Mouse (Mus musculus): ENCODE results near the gene Mark4.

The Mark4 gene

DNA sequence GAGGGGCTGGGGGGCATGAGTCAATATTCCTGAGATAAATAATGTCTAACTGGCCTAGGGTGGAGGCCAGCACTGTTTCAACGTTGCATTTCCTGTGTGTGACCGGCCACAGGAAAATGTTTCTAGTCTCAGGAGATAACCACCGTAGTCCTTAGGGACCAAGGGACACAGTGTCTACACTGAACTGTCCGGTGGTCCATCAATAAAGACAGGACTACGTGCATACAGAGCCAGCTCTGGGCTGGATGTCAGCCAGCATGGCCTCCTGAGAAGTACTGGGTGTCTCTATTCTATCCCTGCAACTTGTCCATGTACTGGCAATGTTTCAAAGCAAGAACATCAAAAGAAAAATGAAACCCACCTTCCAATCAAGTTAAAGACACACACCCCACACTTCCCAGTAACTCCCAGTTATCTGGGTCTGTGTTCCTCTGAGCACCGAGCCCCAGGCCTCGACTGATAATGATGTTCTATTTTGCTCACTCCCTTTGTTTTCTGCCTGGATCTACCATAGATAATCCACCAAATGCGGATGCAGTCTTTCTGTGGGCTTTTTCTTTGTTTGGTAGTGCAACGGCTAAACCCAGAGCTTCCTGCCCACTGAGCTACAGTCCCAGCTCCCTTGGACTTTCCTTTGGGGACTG lies 17.1 kb downstream of the Mark4 start:
- no peak for DNase-seq (ENCODE audit: low read depth, low spot score)

DNA sequence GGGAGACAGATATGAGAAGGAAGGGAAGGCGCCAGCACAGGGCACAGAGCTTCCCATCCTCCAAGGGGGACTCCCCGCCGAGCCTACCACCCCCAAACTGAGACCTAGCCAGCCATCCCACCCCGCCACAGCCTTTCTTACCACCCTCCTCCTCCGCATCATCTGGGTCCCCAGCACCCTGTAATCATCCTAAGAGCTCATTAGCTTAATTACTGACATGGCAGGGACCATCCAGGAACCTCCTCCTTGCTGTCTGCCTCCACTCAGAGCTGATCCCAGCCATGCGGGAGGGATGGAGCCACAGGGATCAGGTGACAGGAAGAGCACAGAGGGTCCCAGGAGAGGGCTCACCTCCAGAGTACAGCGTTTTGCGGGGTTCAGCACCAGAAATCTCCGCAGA lies 21.6 kb downstream of the Mark4 start:
- no peak for DNase-seq (ENCODE audit: low read depth, low spot score)

DNA sequence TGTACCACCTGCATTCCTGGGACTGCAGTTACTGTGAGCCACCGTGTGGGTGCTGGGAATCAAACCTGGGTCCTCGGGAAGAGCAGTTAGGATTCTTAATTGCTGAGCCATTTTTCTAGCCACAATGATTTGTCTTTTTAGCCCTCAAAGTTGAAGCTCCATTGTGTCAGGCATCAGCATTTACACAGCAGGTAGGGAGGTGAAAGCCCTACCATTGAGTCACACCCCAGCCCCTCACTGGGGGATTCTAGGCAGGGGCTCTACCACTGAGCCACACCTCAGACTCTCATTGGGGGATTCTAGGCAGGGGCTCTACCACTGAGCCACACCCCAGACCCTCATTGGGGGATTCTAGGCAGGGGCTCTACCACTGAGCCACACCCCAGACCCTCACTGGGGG lies 22.3 kb downstream of the Mark4 start:
- no peak for DNase-seq (ENCODE audit: low read depth, low spot score)

DNA sequence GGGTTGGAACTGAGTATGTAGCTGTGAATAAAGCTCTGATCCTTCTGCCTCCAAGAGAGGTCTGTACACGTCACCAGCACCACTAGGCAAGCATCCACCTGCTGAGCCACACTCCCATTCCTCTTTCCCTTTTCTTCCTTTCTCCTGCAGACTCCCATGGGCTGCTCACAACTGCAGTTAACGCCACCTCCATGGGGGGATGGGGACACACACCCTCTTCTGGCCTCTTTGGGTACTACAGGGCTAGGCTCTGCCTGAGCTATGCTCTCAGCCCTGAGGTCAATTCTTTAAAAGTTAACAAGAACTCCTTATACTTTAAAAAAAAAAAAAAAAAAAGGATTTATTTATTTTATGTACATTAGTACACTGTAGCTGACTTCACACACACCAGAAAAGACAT lies 26.1 kb downstream of the Mark4 start:
- no peak for DNase-seq (ENCODE audit: low read depth, low spot score)

DNA sequence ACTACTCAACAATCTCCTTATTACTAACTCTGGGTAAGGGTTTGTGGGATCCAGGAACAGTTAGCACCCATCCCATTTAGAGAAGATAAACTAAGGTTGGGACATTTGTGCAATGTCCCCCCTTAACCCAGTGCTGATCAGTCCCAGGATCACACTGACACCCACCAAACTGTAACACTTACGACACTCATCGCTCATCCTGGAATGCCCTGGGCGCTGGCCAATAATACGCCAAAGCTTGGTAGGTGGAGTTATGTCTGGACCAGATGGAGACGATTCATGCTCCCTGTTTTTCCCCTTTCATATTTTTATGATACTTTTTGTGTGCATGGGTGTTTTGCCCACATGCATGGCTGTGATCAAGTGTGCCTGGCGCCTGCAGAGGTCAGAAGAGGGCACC lies 28.2 kb downstream of the Mark4 start:
- no peak for DNase-seq (ENCODE audit: low read depth, low spot score)

DNA sequence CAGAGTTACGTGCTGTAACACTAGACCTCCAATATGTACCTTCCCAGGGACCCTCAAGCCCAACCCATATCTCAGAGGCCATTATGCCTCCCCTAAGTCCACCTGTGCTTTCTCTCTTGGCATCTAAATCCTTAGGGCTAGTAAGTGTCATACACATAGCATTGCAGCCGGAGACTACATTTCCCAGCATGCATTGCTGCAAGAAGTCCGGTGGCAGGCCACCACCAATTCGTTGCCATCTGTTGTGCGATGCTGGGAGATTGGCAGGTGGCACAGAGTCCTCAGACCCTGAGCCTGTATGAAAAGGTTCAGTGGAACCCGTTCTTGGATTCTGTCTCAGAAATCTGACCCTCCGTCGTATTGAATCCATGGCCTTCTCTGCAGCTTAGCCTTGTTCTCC lies 28.9 kb downstream of the Mark4 start:
- no peak for DNase-seq (ENCODE audit: low read depth, low spot score)

DNA sequence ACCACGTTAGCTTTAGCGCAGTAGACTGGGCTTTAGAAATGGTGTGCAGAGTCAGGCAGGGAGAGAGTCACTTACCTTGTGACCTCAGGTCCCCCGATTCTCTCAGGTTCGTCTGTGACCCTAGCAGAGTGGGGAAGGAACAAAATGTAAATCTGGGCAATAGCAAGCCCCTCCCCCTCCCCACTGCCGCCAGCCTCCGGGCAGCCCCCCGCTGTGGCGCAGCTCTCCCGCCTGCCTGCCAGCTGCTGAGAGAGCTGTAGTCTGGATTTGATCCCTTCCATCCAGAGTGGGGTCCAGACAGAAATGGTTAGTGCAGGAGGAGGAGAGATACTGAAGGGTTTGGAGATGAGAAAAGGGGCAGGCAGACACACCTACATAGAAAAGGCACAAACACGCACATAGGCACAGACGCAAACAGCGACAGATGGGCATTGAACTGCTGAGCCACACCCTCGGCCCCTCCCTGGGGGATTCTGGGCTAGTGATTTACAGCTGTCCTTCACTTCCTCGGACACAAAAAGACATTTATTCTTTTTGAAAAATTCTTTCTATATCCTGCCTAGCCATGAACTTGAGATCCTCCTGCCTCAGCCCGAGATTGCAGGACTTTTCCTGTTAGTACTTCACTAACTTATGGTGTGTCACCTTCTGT lies 30.5 kb downstream of the Mark4 start:
- no peak for DNase-seq (ENCODE audit: low read depth, low spot score)

DNA sequence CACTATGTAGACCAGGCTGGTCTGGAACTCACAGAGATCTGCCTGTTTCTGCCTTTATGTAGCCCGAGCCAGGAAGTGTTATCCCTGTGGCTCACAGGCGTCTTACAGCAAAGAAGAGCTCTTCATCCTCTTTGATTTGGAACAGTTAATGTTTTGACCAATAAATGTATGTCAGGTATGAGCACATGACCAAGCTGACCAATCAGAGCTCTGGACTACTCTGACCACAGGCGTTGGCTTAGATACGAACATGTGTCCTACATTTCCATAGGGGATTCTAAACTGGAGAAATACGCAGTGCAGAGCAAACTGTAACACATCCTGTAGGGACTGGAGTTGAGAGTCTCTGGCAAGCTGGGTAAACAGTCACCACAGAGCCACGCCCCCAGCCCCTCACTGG lies 31.7 kb downstream of the Mark4 start:
- DNase-seq (ENCODE audit: low read depth, low spot score), result no peak

DNA sequence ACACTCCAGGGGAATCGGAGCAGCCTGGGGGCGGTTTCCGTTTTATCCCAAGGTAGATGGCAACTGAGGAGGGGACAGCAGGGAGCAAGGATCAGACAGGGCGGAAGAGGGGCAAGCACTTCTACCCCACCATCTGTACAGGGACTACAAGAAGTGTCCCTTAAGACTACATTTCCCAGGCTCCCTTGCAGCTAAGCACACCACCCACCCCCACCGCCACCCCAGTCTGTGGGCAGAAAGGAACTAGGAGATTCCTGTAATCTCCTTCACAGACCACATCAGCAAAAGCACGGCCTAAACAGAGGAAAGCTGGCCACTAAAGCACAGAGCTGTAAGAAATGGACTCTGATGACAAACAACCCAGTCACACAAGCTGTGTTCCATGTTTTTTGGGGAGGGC lies 32.3 kb downstream of the Mark4 start:
- no peak for DNase-seq (ENCODE audit: low read depth, low spot score)

DNA sequence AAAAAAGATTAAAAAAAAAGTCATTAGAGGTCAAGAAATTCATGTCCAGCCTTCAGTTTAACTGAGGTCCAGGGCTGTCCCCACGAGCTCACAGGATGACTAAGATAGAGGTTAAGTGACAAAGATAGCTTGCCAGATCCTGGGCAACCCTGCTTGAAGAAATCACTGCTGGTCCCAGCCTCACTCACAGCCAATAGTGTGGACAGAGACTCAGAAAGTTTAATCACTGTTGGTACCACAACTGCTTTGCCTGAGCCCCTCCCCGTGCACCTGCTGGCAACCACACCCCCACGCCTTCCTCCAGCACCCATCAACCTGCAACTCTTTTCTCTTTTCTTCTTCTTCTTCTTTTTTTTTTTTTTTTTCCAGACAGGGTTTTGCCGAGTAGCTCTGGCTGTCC lies 34.6 kb downstream of the Mark4 start:
- no peak for DNase-seq (ENCODE audit: low read depth, low spot score)

DNA sequence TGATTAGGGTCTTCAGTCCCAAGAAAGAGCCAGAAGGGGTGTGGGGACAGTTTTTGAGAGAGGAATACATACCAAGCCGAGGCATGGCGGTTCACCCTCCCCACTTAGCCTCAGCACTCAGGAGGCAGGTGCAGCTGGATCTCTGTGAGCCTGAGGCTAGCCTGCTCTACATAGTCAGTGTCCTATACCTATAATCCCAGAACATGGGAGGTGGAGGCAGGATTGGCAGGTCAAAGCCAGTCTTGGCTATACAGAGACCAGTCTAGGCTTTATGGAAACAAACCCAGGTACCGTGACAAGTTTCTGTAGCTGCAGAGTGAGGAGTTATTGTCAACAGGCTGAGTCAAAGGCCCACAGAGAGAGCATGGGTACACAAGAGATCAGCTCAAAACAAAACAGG lies 35.5 kb downstream of the Mark4 start:
- no peak for DNase-seq (ENCODE audit: low read depth, low spot score)

DNA sequence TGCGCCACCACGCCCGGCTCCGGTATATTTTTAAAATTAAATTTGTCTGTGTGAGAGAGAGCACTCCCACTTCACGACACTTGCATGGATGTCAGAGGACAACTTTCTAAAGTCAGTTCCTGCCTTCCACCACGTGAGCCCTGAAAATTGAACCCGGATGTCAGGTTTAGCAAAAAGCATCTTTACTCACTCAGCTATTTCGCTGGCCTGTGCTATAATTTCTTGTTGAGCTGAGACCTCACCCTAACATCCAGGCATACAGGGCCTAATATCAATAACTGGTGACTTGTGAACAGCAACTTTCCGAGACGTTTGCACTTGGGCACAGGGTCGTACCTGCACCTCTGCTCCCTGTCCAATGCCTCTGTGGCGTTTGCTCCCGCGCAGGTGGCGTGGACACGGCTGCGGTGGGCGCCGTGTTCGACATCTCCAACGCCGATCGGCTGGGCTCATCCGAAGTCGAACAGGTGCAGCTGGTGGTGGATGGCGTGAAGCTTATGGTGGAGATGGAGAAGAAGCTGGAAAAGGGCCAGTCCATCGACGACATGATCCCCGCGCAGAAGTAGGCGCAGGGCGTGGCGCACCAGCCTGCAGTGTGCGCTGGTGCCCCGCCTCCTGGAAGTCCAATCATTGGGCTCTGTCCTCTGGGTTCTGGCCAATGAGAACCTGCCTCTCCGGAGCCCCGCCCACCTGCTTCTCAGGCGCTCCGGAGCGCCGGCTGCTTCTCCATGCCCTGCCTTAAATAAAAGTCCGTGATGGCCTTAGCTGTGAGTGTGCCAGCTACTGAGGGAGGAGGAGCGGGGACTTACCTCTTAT lies 37.6 kb downstream of the Mark4 start:
- peak; percentile 74 for DNase-seq (ENCODE audit: low read depth, low spot score)

DNA sequence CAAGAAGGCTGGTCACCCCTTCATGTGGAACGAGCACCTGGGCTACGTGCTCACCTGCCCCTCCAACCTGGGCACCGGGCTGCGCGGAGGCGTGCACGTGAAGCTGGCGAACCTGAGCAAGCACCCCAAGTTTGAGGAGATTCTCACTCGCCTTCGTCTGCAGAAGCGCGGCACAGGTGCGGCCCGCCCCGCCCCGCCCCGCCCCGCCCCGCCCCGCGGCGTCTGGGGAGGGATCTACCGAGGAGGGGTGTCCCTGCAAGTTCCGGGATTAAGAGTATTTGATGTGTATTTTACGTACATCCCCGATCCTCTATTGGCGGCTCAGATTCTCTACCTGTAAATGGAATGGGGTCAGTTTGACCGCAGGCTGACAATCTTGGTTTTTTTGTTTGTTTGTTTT lies 38.5 kb downstream of the Mark4 start:
- DNase-seq (ENCODE audit: low read depth, low spot score), result no peak

DNA sequence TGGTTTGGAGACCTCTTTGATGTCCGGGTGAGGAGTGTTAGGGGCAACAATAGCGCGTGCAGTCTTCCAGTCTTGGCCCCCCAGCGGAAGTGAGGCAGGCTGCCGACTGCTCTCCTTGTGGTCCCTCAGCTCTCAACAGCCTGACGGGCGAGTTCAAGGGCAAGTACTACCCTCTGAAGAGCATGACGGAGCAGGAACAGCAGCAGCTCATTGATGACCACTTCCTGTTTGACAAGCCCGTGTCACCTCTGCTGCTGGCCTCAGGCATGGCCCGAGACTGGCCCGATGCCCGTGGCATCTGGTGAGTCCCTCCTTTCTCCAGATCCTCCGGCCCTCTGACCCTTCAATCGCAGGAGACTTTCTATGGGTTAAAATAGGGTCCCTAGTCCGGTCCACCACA lies 42.0 kb downstream of the Mark4 start:
- no peak for DNase-seq (ENCODE audit: low read depth, low spot score)

DNA sequence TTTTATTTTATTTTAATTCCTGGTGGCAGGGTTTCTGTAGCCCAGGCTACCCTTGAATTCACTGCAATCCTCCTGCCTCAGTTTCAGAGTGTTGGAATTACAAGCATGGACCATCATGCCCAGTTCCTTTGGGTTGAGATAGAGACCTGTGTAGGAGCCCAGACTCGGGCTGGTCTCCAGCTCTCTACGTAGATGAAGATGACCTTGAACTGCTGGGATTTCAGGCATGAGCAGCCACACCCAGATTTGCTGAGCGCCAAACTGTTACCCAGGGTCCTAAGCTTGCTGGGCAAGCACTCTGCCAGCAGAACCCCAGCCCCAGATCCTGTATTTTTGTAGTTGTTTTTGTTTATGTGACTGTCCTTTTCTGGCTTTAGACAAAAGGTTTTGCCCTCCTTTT lies 45.1 kb downstream of the Mark4 start:
- no peak for DNase-seq (ENCODE audit: low read depth, low spot score)

DNA sequence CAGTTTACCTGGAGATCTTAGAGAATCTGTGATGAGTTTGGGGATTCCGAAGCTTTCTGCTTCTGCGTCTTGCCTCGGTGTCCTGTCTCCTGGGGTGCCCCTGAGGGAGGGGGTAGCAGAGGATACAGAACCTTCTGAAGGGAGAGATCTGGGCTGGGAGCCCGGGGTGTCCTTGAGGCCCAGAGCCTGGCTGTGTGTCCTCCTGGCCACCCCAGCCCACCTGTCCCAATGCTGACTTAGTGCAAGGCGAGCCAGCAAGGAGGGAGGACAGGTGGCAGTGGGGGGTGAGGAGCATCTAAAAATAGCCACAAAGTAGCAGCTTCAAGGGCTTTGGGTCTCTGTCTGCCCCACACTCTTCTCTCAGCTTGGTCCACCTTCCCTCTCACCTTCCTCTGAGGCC lies 46.8 kb downstream of the Mark4 start:
- no peak for DNase-seq (ENCODE audit: low read depth, low spot score)

DNA sequence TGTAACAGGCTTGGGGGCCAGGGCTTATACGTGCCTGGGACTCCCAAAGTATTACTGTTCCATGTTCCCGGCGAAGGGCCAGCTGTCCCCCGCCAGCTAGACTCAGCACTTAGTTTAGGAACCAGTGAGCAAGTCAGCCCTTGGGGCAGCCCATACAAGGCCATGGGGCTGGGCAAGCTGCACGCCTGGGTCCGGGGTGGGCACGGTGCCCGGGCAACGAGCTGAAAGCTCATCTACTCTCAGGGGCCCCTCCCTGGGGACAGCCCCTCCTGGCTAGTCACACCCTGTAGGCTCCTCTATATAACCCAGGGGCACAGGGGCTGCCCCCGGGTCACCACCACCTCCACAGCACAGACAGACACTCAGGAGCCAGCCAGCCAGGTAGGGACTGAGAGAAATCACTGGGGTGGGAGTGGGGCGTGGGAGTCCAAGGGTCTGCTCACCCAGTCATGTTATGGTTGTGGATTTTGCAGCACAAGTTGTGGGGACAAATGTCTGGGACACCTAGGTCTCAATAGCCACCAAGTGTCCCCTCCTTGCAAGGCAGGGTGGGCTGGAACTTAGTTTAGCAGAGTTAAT lies 47.8 kb downstream of the Mark4 start:
- no peak for DNase-seq (ENCODE audit: low read depth, low spot score)

DNA sequence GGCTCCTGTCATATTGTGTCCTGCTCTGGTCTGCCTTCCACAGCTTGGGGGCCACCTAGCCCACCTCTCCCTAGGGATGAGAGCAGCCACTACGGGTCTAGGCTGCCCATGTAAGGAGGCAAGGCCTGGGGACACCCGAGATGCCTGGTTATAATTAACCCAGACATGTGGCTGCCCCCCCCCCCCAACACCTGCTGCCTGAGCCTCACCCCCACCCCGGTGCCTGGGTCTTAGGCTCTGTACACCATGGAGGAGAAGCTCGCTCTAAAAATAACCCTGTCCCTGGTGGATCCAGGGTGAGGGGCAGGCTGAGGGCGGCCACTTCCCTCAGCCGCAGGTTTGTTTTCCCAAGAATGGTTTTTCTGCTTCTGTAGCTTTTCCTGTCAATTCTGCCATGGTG lies 48.9 kb downstream of the Mark4 start:
- no peak for DNase-seq (ENCODE audit: low read depth, low spot score)

DNA sequence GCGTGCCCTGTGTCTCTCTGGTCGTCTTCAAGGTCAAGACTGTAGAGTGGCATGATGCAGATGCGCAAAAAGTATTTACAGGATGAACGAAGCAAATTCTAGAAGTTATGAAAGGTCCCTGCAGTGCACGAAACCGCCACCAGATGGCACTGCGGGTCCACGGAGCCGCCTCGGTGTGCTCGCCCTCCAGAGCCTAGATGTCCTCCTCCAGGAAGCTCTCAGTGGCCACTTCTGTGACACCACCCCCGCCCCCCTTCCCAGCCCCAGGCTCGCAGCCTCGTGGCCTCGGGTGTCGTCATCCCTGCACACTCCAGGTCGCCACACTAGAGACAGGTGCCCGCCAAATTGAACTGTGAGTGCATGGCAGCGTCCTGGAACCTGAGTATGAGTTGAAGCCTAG lies 53.2 kb downstream of the Mark4 start:
- no peak for DNase-seq (ENCODE audit: low read depth, low spot score)

DNA sequence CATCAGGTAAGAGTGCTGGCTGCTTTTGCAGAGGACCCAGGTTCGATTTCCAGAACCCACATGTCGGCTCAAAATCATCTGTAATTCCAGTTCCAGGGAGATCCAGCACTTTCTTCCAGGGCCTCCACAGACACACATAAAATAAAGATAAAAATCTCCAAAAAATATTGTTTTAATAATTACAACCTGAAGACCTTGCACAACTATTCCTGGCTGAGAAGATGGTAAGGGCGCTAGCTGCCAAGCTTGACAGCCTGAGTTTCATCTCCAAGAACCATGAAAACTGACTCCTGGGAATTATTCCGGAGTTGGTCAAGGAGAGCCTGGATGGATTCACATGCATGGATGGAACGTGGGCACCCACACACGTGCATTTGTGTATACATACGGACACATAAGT lies 54.1 kb downstream of the Mark4 start, which contains the start of gene Ckm:
Gene Ckm (plus strand): TSS at position 301 of the 400 bp plus-strand sequence.
- DNase-seq (ENCODE audit: low read depth, low spot score), result no peak

DNA sequence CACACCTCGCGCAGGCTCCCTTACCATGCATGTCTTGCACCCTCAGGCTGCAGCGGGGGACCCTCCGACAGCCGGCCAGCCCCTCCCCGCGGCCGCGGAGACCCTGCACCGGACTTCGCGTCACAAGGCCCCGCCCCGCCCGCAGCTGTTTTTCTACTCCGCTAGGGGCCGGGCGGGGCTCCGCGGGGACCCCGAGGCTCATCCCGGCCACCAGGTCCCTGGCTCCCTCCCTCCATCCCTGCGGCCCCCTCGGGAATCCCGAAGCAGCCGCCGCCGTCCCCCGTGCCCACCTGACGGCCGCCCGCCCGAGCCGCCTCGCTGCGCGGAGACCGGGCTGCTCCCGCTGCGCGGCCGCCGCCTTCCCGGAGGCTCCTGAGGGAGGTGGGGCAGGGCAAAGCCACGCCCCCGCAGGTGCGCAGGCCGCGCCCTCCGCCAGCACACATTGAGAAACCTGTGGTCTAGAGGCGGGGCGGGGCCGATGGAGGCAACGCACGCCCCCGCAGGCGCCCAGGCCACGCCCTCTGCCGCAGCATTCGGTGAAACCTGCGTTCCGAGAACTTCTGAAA lies 54.8 kb downstream of the Mark4 start, which contains the start of gene Klc3:
Gene Klc3 (minus strand): TSS at position 374 of the 566 bp plus-strand sequence.
- DNase-seq (ENCODE audit: low read depth, low spot score), result no peak

DNA sequence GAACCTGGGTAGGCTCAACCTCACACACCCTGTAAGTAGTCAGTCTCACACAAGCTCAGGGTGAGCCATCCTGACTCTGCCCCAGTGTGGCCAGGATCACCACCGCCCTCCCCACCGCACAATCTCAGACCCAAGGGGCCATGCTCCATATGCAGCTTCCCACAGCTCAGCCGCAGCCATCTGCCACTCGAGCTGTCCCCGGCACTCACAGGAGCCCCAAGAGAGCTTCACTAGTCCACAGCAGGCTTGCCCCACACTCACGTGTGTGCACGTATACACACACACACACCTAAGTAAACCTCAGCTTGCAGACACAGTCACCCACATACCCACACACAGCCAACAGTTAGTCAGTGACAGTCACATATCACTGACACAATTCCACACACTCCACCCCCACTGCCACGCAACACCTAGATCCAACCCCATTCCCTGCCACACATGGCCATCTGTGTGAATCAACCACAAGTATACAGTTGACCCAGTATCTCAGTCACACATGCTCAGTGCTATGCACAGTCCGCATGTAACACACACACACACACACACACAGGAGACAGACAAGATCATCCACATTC lies 56.0 kb downstream of the Mark4 start:
- DNase-seq (ENCODE audit: low read depth, low spot score), result no peak

All from WW6 (cell line).